Mouse (Mus musculus) liver, adult (tissue): ENCODE results near the gene Stambp.

Experiments
- GATA4 ChIP-seq: IDR thresholded peaks from 2 replicates; pipeline ENCODE4 v1.6.1; 2014; ENCODE audit warnings: mild to moderate bottlenecking, low read length; ENCODE audit not compliant: insufficient replicate concordance

Gene Stambp

DNA sequence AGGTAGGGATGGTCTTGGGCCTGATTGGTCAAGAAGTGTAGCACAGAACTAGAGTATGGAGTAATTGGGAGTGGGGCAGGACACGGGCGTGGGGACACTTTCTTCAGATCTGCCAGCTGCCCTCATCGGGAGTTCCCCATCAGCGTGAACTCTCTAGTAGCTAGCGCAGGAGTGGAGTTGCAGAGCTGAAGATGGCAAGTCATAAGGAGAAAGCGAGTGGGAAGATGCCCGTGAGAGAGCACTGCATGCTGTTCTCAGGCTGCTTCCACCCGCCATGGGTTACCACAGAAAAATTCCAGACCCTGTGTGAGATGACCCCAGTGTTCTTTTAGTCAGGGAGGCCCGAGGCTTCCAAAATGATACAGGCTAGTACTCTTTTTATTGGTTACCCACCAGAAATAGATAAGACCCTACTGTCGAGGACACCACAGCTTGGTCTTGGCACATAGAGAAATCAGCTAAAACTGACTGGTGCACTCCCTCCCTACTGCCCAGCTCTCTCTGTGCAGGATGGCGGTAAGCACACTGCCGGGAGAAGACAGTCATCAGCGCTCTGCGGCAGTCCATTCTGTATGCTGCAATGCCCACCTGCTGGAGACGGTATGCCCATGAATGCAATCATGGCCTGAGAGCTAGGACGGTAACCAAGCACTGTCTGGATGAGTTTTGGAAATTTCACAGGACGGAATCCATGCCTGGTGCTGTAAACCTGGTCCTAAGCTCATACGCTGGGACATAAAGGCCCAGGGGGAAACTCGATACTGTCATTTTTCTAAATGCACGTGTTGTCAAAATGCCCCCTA lies 9.8 kb upstream of the Stambp start:
- no peak for TF ChIP-seq GATA4

DNA sequence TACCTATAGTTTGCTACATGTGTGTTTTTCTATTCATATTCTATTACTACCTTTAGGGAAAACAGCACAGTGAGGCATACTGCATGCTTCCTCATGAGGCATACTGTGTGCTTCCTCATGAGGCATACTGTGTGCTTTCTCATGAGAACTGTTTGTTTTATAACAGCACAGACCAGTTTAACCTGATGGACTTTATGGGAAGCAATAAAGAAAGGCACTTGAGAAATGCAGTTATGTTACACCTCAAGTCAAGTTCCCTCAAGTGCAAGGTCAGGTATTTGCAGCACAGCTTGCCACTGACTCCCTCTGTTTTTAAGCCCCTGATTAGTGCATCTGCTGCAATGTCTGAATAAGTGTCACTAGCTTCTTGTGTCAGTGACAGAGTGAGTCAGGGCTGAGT lies 5.0 kb upstream of the Stambp start:
- no peak for TF ChIP-seq GATA4

DNA sequence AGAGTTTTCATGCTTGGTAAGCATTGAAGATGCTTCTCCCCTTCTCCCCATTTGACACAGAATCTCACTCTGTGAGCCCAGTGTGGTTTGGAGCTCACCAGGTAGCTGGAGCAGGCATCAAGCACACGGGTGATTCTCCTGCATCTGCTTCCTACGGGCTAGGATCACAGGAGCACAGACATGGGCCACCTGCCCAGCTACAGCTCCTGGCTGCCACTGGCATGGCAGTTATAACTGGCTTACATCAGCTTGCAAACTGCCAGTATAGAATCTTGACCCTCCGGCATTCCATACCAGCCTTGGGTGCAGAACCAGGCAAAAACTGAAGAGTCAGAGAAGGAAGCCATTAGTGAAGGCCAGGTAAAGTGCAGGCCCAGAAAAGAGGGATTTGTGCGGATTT lies 3.1 kb upstream of the Stambp start:
- no peak for TF ChIP-seq GATA4

DNA sequence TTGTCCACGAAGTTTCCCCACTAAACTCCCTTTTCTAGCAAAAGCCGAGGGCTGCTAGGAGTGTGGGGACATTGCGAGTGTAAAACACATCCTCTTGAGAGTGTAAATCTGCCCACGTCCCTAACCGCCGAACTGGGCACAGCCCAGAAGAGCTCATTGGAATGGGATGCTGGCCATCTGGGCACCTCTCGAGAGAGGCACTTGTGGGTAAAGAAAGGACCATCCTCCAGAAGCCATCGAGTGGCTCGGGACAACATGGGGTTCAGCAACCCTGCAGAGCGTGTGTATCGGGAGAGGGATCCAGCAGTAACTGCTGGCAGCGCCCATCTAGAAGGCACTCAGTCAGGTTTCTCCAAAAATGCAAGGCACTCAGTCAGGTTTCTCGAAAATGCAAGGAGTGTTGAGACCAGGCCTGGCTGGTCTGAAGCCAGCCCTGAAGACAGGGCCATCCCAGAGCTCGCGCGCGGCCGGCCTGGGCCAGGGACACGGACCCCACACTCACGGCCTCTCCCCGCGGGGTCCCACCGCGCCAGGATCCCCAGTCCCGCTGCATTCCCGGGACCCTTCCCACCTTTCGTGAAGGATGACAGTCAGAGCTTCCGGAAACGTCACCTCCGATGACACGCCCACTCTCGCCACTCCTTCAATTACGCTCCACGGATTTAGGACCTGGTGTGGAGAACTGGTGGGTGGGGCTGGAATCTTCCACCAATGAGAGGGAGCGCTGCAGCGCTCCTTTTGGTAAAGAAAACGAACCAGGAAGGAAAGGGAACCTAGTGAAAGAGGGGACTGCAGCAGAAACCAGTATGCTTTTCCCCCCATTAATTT lies 475 bp downstream of the Stambp start:
- no peak for TF ChIP-seq GATA4

DNA sequence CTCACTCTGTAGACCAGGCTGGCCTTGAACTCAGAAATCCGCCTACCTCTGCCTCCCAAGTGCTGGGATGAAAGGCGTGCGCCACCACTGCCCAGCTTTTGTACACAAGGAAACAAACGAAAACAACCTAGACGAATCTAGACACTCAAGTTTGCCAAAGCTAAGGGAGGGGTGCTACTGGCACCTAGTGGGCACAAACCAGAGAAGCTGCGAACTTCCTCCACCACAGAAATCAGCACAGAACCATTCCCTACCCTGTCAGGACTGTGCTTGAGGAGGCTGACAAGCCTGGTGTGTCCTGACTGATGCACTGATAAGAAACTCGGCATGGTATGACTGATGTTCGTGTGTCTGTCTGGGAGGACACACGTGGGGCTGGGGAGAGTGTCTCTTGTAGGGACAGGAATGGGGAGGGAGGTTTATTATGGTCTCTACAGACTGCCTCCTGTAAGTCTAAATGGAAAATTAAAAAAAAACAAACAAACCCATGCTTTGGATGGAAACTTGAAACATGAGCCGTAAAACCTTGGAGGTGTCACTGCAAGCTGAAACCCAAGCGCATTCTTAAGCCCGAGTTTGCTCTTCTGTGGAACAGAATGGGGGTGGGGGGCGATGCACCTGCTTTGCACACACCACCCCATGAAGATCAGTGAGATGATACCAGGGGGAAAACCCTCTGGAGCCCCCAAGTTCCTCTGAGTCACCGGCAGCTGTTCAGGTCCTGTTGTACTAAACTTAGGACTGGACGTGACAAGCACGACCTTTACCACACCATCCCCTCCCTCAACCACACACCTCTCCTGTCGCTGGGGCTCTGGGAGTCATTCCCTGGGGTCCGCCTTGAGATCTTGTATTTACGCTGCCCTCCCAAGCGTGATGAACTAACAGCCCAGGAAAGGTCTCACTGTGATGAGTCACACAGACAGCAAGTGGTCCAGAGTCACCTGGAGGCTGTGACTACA lies 3.3 kb downstream of the Stambp start:
- TF ChIP-seq GATA4: no peak

DNA sequence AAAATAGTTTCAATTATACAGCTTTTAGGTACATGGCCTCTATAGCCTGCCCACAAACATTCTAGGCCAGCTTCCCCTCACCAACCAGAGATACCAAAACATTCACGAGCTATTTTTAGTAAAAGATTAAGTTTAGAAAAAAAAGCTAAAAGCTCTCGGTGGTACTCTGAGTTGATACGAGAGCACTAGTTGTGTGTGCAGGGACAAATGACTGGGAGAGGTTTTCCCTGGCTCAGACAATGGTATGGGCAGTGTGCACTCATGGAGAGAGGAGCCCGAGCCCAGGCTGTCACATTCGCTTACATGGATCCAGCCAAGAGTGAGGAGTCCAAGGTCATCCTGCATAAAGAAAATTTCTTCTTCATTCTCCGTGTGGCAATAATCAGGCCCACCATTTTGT lies 16.6 kb downstream of the Stambp start:
- no peak for TF ChIP-seq GATA4

DNA sequence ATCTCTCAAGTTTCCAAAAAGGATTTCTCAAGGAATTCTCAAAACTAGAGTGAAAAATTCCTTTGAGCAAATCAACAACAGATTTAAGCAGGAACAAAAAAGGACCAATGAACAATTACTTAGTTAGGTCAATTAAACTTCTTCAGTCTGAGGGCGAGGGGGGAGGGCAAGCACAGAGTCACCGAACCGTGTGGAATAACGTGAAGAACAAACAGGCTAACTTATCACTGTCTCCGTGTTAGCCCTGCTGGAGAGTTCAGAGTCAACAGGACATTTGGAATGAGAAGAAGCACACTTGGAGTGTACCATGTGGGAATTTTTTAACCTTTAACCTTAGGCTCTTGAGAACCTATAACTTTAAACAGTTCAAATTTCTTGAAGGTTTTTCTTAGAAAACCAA lies 24.2 kb downstream of the Stambp start:
- no peak for TF ChIP-seq GATA4

DNA sequence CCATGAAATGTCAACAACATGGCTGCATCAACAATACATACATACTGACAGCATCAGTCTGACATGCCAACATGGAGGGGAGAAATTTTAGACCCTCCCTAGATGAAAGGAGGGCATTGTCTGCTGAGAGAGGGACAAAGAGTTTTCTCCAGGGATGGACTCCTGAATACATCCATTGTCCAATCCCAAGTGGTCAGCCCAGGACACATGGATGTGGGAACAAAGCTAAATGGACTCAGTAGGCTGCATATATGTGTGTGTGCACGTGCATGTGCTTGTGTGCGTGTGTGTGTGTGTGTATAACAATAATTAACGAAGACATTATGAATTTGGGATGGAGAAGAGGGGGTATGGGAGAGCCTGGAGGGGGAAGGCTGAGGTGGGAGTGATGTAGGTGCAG lies 26.8 kb downstream of the Stambp start:
- no peak for TF ChIP-seq GATA4

DNA sequence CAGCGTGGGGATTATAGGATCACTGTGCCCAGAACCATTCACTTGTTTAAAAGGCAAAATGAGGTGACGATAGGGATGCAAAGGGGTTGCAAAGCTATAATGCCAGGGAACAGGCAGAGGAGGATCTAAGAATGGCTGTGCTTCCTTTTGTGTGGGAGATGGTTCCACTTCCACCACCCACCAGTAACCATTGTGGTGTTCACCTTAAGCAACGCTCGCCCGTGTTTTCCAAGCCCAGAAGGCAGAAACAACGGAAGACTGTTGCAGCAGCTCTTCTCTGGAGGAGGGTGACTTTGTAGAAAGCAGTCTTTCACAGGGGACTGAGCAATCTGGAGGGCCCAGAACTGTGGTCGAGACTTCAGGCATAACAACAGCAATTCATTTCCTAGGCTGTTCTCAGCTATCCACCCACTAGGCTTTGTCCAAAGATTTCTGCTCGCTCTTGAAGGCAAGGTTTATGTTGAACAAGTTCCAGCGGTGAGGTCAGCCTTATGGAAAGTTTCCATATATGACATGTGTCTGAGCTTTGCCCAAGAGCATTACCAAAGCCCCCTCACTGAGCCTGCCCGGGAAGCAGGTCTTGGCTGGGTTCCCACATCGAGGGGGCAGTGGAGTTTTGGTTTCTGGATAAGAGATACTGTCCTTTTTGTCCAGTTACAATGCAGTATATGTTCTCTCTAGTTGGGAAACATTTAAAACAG lies 30.6 kb downstream of the Stambp start:
- no peak for TF ChIP-seq GATA4

DNA sequence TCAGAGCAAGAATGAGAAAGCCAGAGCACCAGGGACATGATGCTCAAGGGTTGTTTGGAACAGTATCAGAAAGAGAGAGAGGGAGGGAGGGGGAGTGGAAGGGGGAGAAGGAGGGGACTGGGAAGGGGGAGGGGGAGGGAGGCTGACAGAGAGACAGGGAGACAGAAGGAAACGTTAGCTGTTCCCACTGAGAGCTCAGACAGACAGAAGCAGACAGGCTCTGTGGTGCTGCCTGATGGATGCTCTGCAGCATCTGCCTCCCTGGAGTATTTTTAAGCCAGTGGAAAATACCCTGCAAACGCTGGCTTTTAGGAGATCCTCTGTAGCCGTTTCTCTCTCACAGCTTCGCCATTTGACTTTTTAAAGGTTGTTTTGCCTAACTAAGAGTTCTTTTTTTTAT lies 32.5 kb downstream of the Stambp start:
- TF ChIP-seq GATA4: no peak

DNA sequence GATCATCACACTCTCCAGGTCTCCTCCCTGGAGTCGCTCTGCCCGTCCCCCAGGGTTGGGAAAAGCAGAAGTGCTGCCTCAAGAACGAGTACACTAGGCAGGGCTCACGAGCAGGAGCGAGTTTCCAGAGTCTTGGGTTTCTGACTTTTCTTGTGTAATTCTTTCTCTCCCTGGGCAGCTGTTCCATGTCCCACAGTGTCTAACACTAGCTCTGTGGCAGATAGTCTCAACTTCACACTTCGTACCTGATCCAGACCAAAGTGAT lies 35.8 kb downstream of the Stambp start:
- TF ChIP-seq GATA4: no peak

DNA sequence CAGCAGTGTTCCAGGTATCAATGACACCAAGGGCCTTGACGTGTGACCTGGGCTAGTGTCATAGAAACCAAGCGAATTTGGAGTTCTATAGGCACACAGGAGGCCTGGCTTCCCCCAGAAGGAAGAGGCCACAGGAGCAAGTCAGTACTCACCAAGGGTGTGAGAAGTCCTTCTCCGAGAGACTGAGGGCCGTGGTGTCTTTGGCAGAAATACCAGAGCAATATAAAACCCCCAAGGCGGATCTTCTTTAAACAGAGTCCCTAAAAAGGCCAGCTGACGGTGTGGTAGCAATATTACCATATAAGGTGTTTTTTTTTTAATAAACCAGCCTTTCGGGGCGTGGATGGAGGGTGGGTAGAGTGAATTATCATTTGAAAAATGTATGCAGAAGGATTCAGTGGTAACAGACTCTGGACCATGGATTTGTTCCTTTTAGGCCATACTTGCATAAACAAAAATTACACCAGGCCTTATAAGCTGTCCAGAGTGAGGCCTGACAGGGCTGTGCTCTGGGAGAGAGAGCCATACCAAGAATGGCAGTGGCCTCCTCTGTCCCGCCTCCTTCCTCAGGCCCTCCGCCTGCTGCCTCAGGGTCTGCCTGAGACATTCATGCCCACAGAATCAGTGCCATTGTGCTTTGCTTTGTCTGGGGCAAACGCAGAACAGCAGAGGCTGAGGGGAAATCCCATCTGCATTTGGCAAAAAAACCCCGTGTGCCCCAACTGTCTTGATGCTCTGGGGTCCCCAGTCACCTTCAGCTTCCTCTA lies 36.3 kb downstream of the Stambp start, which contains the start of gene Actg2:
Gene Actg2, minus strand, starts transcription at position 238 of the 767 bp plus-strand sequence.
- TF ChIP-seq GATA4: no peak

DNA sequence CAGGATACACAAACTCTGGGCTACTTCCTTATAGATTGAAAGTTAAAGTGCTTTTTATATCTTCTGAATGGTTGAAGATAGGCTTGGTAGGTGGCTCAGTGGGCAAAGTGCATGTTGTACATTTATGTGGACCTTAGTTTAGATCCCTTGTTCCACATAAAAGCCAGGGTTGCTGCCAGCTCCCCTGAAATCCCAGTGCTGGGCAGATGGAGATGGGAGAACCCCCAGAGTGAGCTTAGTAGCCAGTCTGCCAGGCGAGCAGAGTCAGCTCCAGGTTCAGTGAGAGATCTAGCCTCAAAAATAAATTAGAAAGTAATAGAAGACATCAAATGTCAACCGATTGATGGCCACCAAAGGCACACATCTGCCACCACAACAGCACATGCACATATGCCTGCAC lies 39.9 kb downstream of the Stambp start:
- no peak for TF ChIP-seq GATA4

DNA sequence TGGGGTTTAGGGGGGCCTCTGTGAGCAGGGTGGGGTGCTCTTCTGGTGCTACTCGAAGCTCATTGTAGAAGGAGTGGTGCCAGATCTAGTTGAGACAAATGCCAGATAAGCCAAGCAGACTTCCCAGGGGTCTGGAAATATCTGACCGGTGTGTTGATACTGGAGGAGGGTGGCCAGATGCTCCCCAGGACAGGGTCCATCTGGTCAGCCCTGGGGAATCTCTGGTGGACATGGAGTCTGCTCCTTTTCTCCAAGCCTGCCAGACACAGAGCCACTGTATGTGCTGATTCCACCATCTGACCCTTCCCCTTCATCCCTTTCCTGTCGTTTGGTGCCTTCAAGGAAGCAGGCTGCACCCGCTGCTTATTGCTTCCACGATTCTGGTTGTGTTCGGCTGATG lies 49.3 kb downstream of the Stambp start:
- TF ChIP-seq GATA4: no peak

DNA sequence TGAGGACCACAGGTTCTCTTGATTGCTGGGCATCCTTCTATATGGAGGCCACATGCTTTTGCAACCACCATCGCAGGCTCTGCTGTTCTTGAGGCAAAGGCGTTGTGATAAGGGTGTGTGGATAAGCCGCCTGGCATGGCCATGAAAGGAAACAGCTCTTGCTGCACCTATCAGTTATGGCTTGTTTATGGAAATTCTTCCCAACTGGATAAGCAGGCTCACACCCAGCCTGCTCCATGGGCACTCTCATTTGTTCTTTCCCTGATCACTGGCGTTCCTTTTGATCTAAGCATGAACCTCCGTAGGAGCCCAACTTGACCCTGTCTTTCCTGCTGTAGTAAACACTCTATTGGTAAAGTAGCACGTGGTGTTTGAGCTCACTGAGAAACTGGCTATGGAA lies 50.7 kb downstream of the Stambp start:
- no peak for TF ChIP-seq GATA4

DNA sequence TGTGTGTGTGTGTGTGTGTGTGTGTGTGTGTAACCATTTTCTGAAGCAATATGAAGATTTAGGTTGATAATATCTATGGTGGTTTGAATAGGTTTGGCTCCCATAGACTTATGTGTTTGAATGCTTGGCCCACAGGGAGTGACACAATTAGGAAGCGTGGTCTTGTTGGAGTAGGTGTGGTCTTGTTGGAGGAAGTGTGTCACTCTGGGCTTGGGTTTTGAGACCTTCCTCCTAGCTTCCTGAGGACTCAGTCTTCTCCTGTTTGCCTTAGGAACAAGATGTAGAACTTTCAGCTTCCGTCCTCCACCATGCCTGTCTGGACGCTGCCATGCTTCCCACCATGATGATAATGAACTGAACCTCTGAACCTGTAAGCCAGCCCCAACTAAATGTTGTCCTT lies 53.9 kb downstream of the Stambp start:
- no peak for TF ChIP-seq GATA4
